Mouse (Mus musculus) layer of hippocampus, adult 18-20 months (tissue): ENCODE data around the gene Adarb2. TPM values are rescaled to one million over a fixed set of nuclear protein-coding genes. Genes with fewer than 3 reads are reported as not detected.

Experiments used
- DNase-seq, 2 experiments: peaks; one replicate each; pipeline ENCODE4 v3.0.0; 2022; ENCODE audit warnings: low spot score in 2 of 2
- total RNA-seq, 2 experiments: library from RNA; stranded (reverse); gene quantifications; 2 replicates each; pipeline ENCODE4 v1.2.3; 2021

The Adarb2 gene
- total RNA-seq, 2 experiments from 2014 or later, result 34.3 to 40.1 TPM

DNA sequence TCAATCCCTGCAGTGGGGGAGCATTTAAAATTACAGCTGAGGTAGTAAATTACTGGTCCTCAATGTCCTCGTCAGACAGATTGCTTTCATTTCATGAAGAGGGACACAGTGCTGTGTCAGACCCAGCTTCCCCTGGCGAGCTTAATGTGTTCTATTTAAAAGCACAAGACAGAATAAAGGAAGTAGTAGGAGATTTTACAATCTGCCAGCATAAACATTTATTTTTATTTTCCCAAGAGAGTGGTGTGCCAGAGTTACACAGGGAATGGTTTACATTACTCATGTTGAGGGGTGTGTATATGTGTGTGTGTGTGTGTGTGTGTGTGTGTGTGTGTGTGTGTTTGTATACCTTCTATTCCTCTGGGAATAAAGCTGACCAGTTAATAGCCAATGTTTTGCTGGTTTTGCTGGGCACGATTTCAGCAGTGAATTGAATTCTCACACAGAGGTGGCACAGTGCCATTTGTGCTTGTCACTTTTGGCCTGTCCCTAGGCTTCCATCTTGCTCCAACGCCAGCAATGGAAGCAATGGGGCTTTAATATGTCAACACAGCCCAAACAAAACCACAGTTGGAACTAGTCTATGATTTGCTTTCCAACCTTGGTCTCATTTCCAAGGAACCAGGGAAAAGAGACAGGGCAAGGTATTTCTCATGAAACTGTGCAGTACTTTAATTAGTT is 282.1 kb downstream of the Adarb2 start:
- no peak for DNase-seq

DNA sequence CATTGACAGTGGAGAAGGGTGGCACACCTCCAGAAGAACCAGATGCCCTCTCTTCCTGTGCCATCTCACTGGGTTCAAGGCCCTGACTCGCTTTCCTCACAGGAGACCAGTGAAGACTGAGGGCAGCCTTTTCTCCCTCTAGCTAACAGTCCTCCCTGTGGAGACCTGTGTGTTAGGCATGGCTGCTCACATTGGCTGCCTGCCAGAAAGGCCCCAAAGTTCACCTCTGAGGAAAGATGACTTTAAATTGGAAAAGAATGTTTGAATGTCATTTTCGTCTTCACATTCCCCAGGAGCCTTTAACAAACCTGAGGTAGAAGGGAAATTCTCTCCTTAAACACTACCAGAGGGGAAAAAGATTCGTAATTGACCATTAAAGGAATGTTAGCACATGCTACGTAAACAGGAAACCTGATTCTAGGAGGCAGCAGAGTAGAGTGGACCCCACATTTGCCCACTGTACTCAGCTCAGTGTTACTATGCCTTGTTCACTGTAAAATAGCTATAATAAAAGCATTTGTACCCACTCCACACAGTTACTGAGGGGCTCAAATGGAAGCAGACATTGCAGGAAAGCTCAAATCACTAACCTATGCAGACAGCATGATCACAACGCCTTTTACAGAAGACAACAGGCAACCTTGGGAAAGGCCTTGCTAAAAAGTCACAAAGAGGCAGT is 285.2 kb downstream of the Adarb2 start:
- no peak for DNase-seq

DNA sequence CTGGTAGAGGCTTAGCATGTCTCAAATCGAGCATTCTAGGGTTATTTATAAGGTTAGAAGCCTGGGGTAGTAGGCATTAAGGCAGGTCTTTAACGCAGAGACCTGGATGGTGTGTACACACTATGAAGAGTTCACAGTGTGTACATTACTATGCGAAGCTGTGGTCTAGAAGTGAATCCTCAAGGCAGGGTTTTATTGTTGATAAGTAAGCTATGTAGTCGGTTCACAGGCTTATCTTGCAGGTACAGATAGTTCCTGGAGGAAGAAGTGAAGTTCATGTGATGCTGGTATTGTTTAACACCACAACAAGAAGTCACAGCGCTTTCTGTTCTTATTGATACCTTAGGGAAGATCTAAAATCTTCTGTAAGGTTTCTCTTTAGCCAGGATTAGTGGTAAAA is 290.7 kb downstream of the Adarb2 start:
- DNase-seq, result no peak

DNA sequence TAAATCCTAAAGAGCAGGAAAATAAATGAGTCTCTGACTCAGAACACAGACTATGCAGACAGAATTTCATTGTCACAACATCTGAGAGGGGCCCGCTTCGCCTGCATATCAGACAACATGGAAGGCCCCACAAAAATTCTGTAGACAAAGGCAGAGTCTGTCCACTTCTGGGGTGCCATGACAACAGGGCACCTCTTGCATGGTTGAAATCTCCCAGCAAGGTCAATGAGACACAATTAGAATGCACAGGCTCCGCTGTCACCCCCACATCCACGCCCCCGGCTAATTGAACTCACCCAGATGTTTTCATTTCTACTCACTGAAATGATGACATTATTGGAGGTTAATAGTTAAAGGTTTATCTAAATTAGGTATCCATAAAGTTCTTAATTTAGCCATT is 296.9 kb downstream of the Adarb2 start:
- no peak for DNase-seq

DNA sequence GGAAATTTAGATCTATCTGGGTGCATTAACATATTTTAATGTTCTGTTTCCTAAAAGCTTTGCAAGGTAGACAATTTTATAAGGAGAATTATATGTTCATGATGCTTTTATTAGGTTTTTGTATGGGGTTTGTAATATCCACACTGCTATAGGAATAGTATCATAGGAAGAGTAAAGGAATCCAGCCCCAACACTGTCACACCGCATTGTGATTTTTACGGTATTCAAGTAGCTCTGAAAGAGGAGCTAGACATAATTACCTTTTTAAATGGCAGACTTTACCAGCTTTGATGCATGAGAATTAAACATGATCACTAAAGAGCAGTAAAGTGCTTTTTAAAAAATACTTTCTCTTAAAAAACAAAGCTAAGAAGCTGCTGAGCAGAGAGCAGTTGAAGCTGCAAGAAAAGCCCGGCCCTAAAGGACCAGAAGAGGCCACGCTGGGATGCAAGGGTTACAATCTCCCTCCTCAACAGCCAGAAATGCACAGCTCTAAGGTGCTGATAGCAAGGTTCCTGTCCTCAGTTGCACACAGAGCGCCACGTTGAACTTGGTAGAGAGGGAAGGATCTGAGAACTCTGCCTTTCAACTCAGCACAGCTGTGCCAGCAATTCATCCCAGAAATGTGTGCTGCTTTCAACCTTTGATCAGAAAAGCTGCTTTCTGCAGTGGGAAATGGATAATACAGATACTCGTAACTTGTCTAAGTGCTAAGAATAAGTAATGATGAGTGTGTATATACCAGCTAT is 308.6 kb downstream of the Adarb2 start:
- DNase-seq, result no peak

DNA sequence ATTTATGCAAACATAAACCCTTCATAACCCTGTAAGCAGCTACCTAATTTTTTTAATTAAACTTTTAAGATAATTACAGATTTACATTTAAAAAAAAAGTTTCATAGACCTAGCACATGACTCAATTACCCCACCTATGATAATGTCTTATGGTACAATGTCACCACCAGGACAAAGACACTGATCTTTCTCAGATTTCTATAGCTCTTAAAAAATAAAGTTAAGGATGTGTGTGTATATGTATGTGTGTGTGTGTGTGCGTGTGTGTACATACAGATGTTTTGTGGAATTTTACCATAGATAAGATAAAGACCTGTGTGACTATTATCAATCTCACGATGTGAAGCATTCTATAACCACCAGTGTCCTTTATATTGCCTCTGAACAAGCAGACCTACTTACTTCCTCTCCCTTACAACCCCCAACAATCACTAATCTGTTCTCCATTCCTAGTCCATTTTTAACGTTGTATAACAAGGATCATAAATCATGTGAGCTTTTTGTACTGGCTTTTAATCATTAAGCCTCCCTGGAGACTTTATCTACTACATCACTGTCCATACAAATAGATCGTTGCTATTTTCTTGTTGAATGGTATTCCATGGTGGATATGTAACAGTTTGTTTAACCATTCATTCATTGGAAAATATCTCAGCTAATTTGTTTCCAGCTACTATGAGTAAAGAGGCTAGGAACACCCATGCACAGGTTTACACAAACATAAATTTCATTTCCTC is 313.5 kb downstream of the Adarb2 start:
- DNase-seq, result no peak

DNA sequence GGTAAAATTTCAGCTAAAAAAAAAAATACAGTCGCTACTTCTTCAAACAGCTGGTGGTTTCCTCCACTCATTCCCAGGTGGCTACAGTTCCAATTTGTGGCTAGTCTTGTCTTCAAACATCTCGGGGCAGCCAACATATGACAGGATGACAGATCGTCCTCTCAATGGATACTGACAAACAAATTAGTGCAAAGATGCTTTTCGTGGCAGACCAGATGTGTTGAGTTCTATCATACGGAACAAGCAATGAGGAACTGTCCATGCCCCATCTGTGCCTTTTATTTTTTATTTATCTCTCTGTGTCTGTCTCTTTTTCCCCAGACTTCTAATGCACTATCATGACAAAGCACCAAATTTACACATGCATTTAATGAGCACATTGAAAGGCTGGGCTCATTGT is 316.5 kb downstream of the Adarb2 start:
- no peak for DNase-seq

DNA sequence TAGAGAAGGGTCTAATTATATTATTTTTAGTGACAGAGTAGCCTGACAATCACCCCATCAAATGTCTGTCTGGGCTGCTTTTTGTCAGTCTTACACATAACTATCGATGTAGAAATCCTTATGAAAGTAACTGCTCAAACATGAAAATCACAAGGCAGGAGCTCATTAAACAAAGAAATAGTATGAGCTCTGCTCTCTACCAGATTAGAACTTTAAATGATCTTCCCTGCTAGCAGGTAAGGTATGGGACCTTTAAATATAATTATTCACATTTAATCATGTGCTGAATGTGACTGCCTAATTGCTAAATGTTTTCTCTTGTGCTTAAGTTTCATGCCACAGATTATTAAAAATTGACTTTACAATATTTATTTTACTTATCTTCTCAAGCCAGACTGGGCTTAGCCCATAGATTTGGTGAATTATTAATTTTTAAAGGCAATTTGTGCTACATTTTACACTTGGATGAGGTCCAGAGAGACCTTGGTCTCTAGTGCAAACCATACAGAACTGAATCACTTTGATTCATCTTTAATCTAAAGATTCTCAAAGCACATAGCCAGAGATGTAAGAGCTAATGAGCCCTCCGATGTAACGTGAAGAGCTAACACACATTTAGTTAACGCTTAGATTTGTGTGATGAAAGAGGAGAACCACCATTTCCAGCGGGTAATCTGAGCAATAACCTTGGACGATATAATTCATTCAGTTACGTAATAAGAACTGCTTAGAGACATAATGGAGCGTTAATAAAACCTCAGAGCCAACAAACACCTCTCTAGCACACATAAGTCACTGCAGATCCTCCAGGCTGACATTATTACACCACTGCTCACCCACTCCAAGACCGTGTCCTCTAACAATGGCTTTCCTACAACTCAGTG is 323.3 kb downstream of the Adarb2 start:
- no peak for DNase-seq

DNA sequence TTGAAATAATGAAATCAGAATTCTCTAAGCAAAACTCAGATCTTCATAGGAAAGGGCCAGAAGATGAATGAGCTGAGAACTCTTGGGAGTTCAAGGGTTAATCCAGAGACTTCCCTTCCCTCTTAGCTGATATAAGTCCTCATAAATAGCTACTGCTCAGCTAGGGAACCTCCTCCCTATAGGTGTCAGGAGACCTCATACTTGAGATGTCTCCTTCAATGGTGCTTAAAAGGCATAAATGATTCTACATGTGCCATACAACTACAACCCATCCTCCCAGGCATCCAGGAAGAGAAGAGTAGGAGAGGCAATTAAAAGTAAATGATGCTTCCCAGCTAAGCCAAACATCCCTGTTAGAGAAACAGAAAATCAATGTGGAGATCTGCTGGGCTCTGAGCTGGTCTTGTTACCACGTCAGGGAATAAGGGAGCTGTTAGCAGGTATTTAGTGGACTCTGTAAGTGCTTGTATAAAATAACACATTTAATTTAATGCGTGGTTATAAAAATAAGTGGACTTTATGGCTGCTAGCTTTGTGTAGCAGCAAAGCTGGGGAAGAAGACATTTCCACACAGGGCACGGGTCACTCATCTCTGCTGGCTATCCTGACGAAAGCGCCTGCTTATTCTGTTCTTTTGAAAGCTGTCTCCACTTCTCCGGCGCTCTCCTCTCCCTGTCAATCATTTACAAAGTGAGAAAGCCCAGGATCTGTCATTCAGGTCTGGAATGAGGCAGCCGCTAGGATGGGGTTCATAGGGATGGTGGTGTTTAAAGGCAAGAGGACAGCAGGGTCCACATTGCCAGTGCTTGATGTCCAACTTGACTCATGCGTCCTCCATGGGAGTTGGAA is 331.8 kb downstream of the Adarb2 start:
- no peak for DNase-seq

DNA sequence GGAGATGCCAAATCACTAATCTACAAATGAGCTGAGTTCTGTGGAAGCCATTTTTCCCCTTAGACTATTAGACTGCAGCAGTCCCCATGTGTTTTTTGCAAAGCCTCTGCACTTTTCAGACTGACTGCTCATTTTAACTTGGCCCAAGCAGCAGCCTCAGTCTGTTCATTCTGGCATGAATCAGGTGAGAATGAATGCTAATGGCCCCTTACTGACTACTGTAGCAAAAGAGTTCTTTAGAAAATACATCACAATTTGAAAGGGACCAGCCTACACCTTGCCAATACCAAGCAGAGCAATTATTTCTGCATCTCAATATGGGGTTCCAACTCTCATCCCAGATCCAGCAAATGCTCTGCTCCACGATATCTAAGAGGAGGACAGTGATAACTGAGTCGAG is 335.8 kb downstream of the Adarb2 start:
- peak in 1 of 2 experiments; percentile 51 for DNase-seq

DNA sequence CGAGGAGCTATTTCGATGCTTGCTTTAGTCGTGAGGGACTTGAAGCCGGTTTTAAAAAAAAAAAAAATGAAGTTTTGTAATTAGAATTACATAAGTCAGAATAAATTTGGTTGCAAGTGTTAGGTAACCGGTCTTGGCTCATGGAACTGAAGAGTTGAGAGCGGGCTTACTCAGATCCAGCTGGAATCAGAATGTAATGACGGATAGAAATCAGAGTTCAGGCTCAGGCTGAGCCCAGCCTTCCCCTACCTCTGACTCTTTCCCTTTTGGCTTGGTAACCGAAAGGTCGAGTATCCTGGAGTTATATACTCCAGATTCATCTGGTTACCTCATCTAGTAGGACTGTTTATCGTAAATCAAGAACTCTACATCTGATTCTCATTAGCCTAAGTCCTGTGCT is 336.2 kb downstream of the Adarb2 start:
- no peak for DNase-seq

DNA sequence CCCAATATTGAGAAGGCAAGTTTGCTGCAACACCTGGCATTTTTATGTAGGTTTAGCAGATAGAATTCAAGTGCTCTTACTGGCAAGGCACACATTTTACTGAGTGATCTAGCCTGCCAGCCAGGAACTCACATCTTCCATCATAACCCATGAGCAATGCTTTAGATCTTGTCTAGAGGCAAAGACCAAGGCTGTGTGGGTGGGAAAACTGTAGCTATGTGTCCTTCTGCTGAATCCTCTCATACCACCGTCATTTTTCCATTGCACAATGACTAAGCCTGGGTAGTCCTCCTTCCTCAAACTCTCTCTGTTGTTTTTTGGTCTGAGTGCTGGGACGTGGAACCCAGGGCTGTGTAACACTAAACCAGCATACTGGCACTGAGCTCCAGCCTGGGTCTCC is 340.0 kb downstream of the Adarb2 start:
- DNase-seq, result no peak

DNA sequence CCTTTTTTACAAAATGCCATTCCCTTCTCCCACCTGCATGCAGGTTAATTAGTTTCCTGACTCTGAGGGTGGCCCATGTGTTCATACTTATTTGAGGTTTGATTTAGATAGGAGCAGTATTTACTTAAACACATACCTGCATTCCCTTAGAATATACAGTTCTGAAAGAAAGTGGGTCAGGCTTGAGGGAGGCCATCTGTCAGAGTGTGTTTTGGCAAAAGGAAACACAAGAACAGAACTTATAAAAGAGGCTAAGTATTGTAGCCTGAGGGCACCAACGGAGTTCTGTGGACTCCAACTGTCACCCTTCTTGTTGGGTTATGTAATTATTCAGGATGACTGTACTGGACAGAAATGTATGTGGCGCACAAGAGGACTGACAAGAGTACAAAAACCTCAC is 349.6 kb downstream of the Adarb2 start:
- no peak for DNase-seq

DNA sequence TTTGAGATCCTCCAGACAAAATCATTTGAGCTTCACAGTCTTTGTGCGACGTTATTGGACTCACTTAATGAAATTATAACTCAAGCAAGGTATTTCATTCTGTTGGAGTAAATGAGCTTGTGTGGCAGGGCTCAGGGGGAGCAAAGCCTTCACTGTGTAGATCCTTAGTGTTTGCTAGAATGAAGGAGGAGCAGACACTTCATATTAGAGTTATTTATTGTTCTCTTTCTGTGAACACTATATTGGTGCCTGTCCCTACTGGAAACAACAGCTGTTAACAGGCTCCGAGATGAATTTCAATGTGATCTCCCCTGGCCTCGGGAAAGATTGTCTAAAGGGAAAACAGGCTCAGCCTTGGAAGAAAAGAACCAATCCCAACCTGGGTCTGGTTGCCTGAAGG is 355.1 kb downstream of the Adarb2 start:
- DNase-seq, result no peak

DNA sequence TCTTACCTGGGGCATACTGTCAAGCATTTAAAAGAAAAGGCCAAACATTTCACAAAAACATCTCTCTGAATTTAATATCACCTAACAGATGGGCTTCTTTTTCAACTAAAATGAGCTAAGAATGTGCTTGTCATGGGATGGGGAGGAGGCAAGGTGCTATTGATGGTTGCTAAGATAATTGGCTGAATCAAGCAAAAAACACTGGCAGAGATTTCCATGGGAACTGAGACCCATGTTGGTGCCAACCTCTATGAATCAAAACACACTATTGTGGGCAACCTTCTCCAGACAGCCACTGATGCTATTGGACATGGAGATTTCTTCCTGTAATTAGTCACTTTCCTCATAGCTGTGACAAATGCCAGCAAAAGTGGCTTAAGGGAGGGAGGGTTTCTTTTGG is 357.8 kb downstream of the Adarb2 start:
- peak in 1 of 2 experiments; percentile 28 for DNase-seq

DNA sequence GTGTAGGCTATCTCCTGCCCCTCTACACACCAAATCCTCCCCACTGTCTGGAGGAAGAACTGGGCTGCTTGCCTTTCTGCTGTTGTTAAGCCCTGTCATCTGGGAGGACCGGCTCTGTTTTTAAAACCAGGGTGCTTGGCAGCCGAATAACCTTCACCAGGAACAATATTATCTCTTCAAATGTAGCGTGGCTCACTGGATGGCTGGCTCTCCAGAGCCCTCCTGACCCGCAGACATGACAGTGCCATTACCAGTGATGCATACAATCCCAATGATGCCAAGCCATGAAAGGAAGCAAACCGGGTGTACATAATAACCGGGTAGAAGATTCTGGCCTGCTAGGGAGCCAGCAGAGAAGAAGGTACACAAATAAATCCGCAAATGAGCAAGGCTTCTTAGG is 360.5 kb downstream of the Adarb2 start:
- no peak for DNase-seq

DNA sequence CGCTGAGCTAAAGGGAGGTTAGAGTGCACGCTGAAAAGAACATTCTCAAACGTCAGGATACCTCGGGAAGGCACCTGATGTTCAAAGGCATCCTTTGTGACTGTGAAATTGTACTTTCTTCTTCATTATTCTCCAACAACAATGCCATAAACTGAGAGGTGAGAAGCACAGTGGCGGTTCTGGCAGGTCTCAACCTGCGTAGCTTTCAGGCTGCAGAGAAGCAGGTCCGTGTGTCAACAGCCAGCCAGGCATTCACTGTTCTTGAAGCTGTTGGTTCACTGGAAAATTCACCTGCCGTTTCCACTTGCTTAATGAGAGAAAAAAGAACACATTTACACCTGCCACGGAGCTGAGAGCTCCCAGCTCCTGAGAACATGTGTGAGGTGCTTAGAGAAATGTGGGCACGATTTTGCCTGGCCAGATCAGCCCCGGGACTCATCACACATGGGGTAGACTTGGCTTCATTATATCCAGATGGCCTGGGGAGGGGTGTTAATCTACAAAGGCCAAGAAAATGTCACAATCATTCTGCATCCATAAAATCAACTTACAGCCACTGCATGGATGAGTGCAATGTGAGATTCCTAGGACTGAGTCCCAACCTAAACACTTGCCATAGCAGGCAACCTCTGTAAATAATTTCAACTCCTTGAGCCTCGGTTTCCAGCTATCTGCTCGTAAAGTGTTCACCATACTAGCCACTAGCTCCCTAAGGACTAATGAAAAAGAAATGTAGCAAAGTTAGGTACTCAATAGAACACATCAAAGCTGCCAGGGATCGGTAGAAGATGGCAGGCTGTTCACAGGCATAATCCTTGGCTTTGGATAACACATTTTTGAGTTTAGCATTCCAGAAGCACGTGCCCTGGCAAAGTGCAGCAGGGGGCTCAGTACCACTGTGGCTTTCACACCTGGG is 364.7 kb downstream of the Adarb2 start:
- DNase-seq, result no peak

DNA sequence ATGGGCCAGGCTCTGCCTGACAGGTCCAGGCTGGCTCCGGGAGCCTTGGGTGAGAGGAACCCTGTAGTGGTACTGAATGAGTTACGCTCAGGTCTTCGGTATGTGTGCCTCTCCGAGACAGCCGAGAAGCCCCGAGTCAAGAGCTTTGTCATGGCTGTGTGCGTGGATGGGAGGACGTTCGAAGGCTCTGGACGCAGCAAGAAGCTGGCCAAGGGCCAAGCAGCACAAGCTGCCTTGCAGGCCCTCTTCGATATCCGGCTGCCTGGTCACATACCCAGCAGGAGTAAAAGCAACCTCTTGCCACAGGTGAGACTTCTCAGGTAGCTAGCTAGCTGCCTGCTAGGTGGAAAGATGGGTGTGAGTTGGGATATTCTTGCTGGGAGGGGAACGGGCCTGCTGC is 367.6 kb downstream of the Adarb2 start:
- no peak for DNase-seq

DNA sequence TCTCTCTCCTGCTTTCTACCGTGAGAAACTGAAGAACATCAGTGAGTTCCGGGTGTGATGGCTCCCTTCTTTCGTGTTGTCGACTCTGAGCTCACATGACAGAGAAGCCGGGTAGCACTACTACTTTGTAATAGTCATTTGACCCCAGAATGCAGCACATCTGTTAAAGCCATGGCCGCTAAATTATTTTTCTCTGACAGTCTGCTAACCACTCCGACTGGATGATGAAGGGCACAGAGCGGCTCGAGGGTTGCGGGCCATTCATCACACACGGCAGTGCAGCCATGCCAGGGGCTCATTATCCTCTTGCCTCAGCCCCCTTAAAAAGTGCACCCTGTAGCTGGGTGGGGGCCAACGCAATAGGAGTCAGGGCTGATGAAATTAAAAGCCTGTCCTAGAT is 371.2 kb downstream of the Adarb2 start:
- DNase-seq, result no peak
